Mouse (Mus musculus) cerebellum, postnatal 14 days (tissue): Measurements from ENCODE around the gene Apaf1.

ENCODE experiments used
- DNase-seq, 2 experiments: peaks; one replicate each; pipeline ENCODE4 v3.0.0; 2021; ENCODE audit warnings: mixed read lengths in 2 of 2

Apaf1 gene

GRCm38 (mm10) chr10:90974084-90974483 lies 108.5 kb downstream of the Apaf1 start:
- no peak for DNase-seq

- no peak for DNase-seq
Observed at GRCm38 (mm10) chr10:90970560-90970959, 112.0 kb downstream of the Apaf1 start.

DNA sequence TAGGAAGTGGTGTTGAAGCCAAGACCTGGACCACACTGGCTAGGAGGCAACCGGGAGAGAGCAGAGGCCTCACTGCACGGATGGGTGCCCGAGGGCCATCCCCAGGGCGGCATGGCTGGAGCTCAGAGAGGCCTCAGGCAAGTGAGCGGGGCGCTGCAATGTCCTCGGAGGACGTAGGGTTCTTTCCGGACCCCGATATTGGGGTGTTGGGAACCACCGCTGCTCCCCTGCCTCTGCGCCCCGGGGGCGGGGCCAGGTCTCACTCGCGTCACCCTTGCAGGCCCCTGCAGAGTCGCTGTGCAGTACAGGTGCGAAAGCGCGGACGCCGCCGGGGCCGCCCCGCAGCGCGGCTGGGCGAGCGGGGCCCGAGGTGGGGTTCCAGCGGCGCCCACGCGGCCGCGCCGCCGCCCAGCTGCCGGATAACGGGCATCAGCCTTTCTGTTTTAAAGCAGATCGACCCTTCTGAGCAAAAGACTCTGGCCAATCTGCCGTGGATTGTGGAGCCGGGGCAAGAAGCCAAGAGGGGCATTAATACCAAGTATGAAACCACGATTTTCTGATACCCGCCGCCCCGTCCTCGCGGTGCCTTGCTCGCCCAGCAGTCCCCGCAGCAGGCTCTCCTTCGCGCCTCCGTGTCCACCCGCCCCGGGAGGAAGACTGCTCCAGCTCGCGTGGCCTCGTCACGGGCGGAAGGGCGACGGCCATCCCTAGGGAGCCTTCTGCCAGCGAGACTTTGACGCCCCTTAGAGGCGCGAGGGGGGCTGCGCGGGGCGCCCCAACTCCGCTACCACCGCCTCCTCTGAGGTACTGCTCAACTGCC lies 113.0 kb downstream of the Apaf1 start:
- DNase-seq = peak; percentile 65 to 74

GRCm38 (mm10) chr10:90968247-90968646 lies 114.3 kb downstream of the Apaf1 start:
- no peak for DNase-seq

DNA sequence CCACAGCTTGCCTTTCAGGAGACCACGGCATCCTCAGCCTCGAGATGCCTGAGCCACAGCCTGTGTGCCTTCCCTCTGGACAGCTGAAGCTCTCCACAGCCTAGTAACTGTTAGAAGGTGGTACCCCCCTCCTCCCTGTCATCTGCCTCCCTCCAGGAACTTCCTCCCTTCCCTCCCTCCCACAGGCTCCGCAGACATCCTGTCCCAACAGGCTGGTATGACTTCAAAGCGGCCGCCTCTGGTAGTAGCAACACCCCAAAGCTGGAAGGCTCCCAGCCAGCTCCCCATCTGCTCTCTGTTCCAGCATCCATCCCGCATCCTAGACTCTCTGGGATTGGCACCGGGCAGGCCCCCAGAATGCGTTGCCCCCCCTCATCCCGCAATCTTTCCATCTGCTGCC lies 115.7 kb downstream of the Apaf1 start:
- peak; percentile 72 to 75 for DNase-seq

GRCm38 (mm10) chr10:90965671-90966315 lies 116.8 kb downstream of the Apaf1 start:
- no peak for DNase-seq

GRCm38 (mm10) chr10:90964511-90964910 lies 118.1 kb downstream of the Apaf1 start:
- no peak for DNase-seq

DNA sequence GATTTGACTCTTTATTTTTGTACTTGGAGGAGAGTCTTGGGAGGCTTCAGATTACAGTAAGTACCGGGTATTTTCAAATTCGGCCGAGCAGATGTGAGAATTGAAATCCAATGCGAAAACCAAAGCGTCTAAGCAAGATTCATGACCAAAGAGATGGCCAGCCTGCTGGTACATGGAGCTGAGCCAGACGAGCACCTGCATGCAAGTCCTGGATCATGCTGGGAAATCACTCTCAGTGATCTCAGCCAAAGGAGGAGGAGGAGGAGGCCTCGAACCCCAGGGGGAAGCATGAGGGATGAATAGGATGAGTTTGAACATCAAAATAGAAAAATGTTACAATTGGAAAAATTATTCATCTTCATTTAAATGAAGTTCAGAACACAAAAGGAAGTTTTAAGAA lies 122.2 kb downstream of the Apaf1 start:
- DNase-seq = peak; percentile 48 to 72

GRCm38 (mm10) chr10:90953821-90954220 lies 128.7 kb downstream of the Apaf1 start:
- DNase-seq = no peak

GRCm38 (mm10) chr10:90953103-90953709 lies 129.4 kb downstream of the Apaf1 start:
- no peak for DNase-seq

GRCm38 (mm10) chr10:90947608-90948373 lies 134.8 kb downstream of the Apaf1 start:
- DNase-seq = no peak

GRCm38 (mm10) chr10:90947043-90947442 lies 135.5 kb downstream of the Apaf1 start:
- no peak for DNase-seq

GRCm38 (mm10) chr10:90942001-90942700 lies 140.4 kb downstream of the Apaf1 start:
- peak; percentile 78 to 83 for DNase-seq

DNA sequence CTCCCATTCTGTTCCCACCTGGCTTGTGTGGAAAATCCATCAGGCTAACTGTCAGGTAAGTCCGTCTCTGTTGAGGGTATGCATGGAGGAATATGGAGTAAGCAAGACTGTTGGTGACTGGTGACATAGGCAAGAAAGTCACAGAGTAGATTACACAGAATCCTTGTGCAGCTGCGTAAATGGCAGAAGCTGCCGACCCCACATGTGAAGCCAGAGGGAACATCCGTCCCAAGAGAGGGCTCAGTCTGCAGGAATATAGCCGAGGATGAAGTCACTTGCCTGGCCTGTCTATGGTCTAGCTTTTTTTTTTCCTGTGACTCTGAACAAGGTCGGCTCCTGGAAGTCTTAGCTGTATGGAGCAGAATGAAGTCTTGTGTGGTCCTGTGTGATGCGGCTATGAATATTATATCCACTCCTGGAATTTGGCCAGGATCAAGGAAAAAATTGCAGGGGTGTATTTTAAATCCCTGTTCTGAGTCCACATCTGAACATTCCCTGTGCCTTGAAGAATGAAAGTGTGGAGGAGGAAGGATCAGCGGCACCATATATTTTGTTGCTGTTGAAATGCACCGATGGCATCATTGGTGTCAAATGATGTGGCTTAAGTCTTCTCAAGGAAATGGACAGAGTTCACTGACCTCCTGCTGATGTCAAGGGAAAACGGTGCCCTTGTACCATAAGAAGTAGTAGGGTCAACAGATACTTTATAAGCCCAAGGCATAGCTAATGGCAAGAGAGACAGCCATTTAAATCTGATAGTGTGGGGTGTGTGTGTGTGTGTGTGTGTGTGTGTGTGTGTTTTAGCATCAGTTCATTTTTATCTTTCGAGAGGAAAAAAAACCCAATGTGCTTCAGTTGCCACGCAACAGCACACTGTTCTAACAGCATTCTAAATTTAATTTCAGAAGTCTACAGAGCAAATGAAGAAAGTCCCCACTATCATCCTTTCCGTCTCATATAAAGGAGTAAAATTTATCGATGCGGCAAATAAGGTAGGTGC lies 141.7 kb downstream of the Apaf1 start:
- DNase-seq = no peak
